Mouse (Mus musculus) thymus, adult 2 months (tissue): Measurements from ENCODE around the gene Nisch. TPM values are rescaled to one million over a fixed set of nuclear protein-coding genes. Genes with fewer than 3 reads are reported as not detected.

Experiments used
- DNase-seq: peaks from one replicate; pipeline ENCODE4 v3.0.0; 2021
- H3K27ac ChIP-seq: fragments of 200-500 bp; 2 replicates; pipeline ENCODE4 v1.5.1; 2012; ENCODE audit warnings: low read length, control low read depth; ENCODE audit not compliant: control insufficient read depth, insufficient read depth
- H3K27me3 ChIP-seq: fragments of 200-500 bp; 2 replicates; pipeline ENCODE4 v1.6.1; 2012; ENCODE audit warnings: mild to moderate bottlenecking, low read length, moderate library complexity, mixed read lengths; ENCODE audit not compliant: control insufficient read depth, insufficient read depth
- H3K36me3 ChIP-seq: fragments of 200-500 bp; 2 replicates; pipeline ENCODE4 v1.6.1; 2012; ENCODE audit warnings: mild to moderate bottlenecking, low read length, moderate library complexity; ENCODE audit not compliant: control insufficient read depth, insufficient read depth
- H3K4me1 ChIP-seq: fragments of 200-500 bp; replicated peaks from 2 replicates; pipeline ENCODE4 v1.6.1; 2012; ENCODE audit warnings: low read length; ENCODE audit not compliant: control insufficient read depth, insufficient read depth
- H3K4me3 ChIP-seq: fragments of 200-500 bp; 2 replicates; pipeline ENCODE4 v1.5.1; 2012; ENCODE audit warnings: mild to moderate bottlenecking, low read length, control low read depth, moderate library complexity; ENCODE audit not compliant: control insufficient read depth, insufficient read depth
- CTCF ChIP-seq: fragments of 200-500 bp; IDR thresholded peaks from 2 replicates; pipeline ENCODE4 v1.5.1; 2012; ENCODE audit warnings: mild to moderate bottlenecking, control low read depth, low read length, moderate library complexity, borderline replicate concordance; ENCODE audit not compliant: control insufficient read depth, poor library complexity, insufficient read depth; ENCODE audit errors: extremely low read depth
- POLR2A ChIP-seq: fragments of 200-500 bp; IDR thresholded peaks from 2 replicates; pipeline ENCODE4 v1.6.1; 2012; ENCODE audit warnings: mild to moderate bottlenecking, low read length, control low read depth, moderate library complexity; ENCODE audit not compliant: control insufficient read depth, poor library complexity, insufficient read depth; ENCODE audit errors: extremely low read depth
- WGBS: fragments of 180-500 bp; shearing (Covaris S2); methylation state at CpG from one replicate; pipeline ENCODE4 v1.1.7; 2018; 5-methylcytosine and 5-hydroxymethylcytosine counted together
- polyA plus RNA-seq: library from polyadenylated mRNA; depleted of rRNA; stranded (reverse); fragments of >200 nt; gene quantifications from 2 replicates; pipeline ENCODE4 v1.2.3, GENCODE M21; 2012

The Nisch gene
- polyA plus RNA-seq, 1 experiment: 569 TPM

GRCm38 (mm10) chr14:31204844-31205243, 11.9 kb downstream of the Nisch start:
- H3K27ac ChIP-seq: no peak overlapping the region
- no peak overlapping the region for H3K4me3 ChIP-seq
- WGBS: 74% methylated on average over 4 of the region's 4 CpGs
- no peak for TF ChIP-seq POLR2A
- TF ChIP-seq CTCF: no peak
- no peak for DNase-seq
- peaks cover 16% of the 10 kb centered on the region for H3K4me1 ChIP-seq
- H3K36me3 ChIP-seq: peaks cover 35% of the 10 kb centered on the region
- H3K27me3 ChIP-seq: no peaks in the 10 kb centered on the region

GRCm38 (mm10) chr14:31200038-31200437, 16.7 kb downstream of the Nisch start:
- no peaks in the 10 kb centered on the region for H3K27me3 ChIP-seq
- H3K27ac ChIP-seq: no peak overlapping the region
- peaks cover 35% of the 10 kb centered on the region for H3K36me3 ChIP-seq
- TF ChIP-seq POLR2A: no peak
- no peak for TF ChIP-seq CTCF
- WGBS: 99% methylated on average over 3 of the region's 3 CpGs
- H3K4me3 ChIP-seq: no peak overlapping the region
- no peak for DNase-seq
- peaks cover 11% of the 10 kb centered on the region for H3K4me1 ChIP-seq

GRCm38 (mm10) chr14:31199599-31199998, 17.1 kb downstream of the Nisch start:
- H3K27ac ChIP-seq: no peak overlapping the region
- H3K36me3 ChIP-seq: peaks cover 35% of the 10 kb centered on the region
- peaks cover 11% of the 10 kb centered on the region for H3K4me1 ChIP-seq
- no peak for DNase-seq
- H3K27me3 ChIP-seq: no peaks in the 10 kb centered on the region
- 96% methylated on average over 7 of the region's 7 CpGs for WGBS
- no peak overlapping the region for H3K4me3 ChIP-seq
- no peak for TF ChIP-seq CTCF
- TF ChIP-seq POLR2A: no peak

GRCm38 (mm10) chr14:31197547-31198516, 18.9 kb downstream of the Nisch start:
- no peak overlapping the region for H3K27ac ChIP-seq
- H3K4me3 ChIP-seq: no peak overlapping the region
- no peak for DNase-seq
- H3K4me1 ChIP-seq: peaks cover 13% of the 10 kb centered on the region
- WGBS: 81% methylated on average over 16 of the region's 16 CpGs
- H3K27me3 ChIP-seq: no peaks in the 10 kb centered on the region
- no peak for TF ChIP-seq POLR2A
- TF ChIP-seq CTCF: no peak
- H3K36me3 ChIP-seq: peaks cover 24% of the 10 kb centered on the region

GRCm38 (mm10) chr14:31195968-31196367, 20.8 kb downstream of the Nisch start:
- peak; percentile 44 for DNase-seq
- H3K4me1 ChIP-seq: peaks cover 13% of the 10 kb centered on the region
- peaks cover 21% of the 10 kb centered on the region for H3K36me3 ChIP-seq
- H3K4me3 ChIP-seq: no peak overlapping the region
- no peak for TF ChIP-seq POLR2A
- TF ChIP-seq CTCF: no peak
- no peaks in the 10 kb centered on the region for H3K27me3 ChIP-seq
- H3K27ac ChIP-seq: peak overlapping the region; percentile 61

GRCm38 (mm10) chr14:31195521-31195920, 21.2 kb downstream of the Nisch start:
- Histone ChIP-seq H3K4me1 (peaks cover 13% of the 10 kb centered on the region), H3K27me3 (no peaks in the 10 kb centered on the region), H3K36me3 (peaks cover 21% of the 10 kb centered on the region), H3K27ac (peak overlapping the region; percentile 61), H3K4me3 (no peak overlapping the region)
- no peak for DNase-seq
- TF ChIP-seq CTCF (no peak), POLR2A (no peak)
- WGBS: 80% methylated on average over 4 of the region's 4 CpGs
